Mouse (Mus musculus) layer of hippocampus, adult 9-11 months (tissue): ENCODE measurements at regions not wholly inside any gene's neighbourhood (a gene's known extent, or its start where the extent isn't known, plus 50 kb on each side); places are given as distances from the start of the nearest gene placed in this dataset.

Experiments used
- DNase-seq: peaks from one replicate; pipeline ENCODE4 v3.0.0; 2022

GRCm38 (mm10) chr6:91573487-91573886 is 57.8 kb downstream of the Lsm3 start:
- no peak for DNase-seq

DNA sequence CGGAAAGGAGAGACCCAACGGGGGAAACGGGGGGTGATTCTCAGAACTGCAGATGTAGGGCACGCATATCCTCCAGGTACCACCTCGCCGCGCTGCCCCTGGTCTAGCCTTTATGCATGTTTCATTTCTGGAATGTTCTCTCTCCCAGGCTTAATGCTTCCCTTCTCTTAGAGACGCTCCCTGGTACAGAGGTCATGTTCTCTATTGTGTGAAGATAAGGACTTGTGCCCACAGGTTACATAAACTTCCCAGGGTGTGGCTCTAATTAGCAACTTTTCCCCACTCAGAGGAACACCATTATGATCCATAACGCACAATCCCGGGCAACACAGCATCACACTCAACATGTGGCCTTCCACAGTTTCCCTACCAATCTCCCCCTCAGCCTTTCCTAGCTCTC is 58.7 kb downstream of the Lsm3 start:
- no peak for DNase-seq

- peak; percentile 47 for DNase-seq
These were observed 60.1 kb downstream of the Lsm3 start for GRCm38 (mm10) chr6:91575662-91576364.

GRCm38 (mm10) chr6:91576906-91577305 is 61.2 kb downstream of the Lsm3 start:
- peak; percentile 67 for DNase-seq

GRCm38 (mm10) chr6:91579666-91580065 is 63.9 kb downstream of the Lsm3 start:
- DNase-seq = no peak

GRCm38 (mm10) chr6:91580607-91581006 is 64.9 kb downstream of the Lsm3 start:
- DNase-seq = no peak

DNA sequence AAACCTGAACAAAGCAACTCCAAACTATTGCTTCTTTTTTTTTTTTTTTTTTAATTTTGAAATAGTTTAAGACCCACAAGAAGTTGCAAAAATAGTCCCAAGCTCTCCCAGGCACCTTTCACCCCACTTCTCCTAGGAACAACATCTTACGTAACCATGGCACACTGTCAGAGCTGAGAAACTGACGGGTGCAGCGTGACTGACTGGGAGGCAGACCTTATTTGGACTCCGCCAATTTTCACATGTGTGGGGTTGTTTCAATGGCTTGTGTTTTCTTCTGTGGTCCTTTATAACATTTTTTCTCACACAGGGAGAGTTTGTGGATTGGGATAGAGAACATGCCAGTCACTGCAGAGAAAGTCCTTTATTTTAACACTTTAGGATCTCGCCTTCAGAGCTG is 66.6 kb downstream of the Lsm3 start:
- DNase-seq = no peak

DNA sequence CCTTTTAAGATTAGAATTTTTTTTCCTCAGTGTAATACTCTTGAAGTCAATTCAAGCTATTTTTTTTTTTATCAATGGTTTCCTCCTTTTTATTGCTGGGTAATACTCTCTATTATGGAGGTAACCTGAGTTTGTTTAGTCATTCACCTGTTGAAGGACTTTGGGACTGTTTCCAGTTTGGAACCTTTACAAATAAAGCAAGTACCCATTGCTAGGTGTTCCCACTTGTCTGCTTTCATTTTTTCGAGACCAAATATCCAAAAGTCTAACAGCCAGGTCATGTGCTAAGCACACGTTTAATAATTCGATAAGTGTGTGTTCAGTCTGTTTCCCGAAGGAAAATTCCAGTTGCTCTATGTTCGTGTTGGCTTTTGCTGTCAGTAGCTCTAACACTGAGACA is 67.6 kb downstream of the Lsm3 start:
- no peak for DNase-seq

DNA sequence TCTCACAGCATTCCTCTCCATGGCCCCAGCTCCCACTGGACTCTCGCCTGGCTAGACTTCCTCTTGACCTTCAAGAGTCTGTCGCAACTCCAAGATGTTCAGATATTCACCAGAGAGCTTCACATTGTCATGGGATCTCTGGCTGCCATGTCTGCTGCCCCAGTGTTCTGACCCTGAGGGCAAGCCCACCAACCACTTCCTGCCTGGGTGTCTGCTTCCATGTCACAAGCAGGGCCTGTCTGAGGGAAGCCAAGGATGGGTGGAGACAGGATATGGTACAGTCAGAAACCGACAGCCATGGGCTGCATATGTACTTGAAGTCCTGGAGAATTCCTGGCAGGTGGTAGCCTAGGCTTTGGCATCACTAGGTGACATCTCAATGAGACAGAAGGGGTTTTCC is 69.8 kb downstream of the Lsm3 start:
- no peak for DNase-seq

- no peak for DNase-seq
These were observed 73.5 kb downstream of the Lsm3 start for GRCm38 (mm10) chr6:91589181-91589580.

DNA sequence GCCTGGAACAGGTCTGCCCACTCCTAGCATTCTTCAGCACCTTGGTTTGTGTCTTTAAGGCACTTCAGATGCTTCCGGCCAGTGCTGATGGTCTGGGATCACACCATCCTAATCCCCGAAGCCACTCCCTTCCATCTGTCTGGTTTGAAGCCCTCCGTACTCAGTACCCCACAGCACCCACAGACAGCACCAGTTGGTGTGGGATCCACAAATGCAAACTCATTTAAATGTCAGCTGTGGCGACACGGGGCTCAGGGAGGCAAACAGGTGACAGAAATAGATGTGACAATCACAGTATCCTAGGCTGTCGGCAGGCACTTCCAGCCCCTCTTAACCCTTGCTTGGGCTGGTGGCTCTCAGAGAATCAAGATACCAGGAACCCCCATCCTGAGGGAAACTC is 74.7 kb downstream of the Lsm3 start:
- no peak for DNase-seq

DNA sequence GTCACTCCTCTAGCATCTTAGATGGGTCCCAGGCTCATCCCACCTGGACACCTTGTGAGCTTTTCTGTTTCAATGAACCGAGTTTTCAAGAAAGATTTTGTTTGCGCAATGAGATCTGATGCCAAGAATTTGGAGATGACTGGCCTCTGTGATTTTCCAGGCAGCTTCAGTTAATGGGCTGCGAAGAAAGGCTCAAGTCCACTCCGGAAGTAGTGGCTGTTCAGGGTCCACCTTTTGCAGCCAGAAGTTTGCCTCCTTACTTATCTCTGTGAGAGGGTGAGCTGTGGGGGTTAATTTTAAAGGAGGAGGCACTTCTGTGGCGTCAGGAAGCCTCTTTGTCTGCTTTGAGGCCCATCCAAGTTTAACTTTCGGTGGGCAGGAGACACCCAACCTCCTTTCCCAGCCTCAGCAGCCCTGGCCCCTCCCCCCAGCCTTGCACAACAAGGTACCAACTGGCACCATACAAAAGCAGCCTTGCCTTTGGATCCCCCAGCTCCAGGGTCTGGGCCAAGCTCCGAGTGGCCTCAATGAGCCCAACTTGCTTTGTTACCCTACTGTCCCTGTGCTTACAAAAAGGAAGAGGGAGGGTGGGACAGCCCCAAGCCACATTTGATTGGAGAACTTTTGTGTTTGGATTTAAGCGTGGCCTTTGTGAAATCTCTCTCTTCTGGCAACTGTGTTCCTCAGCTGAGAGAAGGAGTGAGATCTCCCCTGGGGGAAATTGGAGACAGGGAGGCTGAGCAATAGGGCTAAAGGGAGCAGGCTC is 75.3 kb downstream of the Lsm3 start:
- no peak for DNase-seq

GRCm38 (mm10) chr6:91592651-91593050 is 76.9 kb downstream of the Lsm3 start:
- DNase-seq = no peak

- DNase-seq = peak; percentile 88
These were observed 83.2 kb downstream of the Lsm3 start for GRCm38 (mm10) chr6:91598942-91599341.

- no peak for DNase-seq
These were observed 83.7 kb upstream of the Slc6a6 start for GRCm38 (mm10) chr6:91600116-91600515.

DNA sequence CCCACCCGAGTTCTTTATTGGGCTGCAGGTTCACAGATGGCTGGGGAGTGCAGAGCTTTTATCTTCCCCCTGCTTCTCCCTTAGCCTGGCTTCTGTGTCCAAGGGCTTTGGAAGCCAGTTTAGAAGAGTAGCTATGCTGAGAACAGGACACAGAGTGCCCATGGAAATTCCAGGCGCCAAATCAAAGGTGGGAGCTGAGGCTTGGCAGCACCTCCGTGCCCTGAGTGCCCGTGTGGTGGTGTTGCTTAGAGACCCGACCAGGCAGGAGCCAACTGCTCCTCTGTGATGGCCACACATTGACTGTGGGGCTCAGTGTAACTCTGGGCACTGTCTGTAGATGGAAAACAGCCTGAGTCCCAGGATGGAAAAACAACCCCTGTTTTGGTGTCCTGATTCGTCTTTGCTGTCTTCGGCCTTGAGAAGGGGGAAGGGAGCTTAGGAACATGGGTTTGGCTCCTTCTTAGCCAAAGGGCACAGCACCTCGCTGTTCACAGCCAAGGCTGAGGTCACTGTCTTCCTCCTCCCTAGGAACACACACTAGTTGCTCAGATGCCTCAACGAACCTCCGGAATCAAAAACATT is 77.1 kb upstream of the Slc6a6 start:
- peak; percentile 10 for DNase-seq

GRCm38 (mm10) chr6:91607613-91608272 is 76.1 kb upstream of the Slc6a6 start:
- DNase-seq = no peak

DNA sequence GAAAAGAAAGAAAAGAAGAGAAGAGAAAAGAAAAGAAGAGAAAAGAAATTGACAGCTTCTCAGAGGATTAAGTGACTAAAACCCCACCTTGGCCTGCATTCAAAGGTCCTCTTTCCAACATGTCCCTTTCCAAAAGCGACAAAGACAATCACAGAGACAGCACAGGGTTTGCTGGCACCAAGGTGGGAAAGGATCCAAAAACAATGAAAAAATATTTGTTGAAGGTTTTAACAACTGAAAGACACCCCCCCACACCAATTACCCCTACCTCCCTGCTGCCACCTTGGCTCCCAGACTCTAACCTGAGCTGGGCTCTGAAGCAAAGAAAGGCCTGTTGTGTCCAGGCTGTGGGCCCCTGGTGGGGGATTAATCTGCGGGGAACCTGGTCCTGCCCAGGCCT is 74.2 kb upstream of the Slc6a6 start:
- DNase-seq = no peak

DNA sequence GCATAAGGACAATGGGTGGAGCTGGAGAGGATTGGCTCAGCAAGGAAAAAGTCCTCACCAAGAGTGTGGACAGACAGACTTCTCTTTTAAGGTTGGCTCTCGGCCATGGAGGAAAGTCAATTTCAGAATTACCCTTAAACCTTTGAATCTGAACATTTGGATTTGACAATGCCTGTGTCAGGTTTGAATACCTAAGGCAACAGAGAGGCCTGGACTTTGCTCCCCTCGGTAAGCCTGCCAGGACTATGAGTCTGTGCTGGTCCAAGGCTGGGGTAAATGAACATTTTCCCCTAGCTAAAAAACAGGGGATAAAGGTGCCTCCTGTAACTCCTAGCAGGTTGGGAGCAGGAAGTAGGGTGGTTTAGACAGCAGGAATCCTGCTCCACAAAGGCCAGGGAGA is 68.8 kb upstream of the Slc6a6 start:
- DNase-seq = no peak

DNA sequence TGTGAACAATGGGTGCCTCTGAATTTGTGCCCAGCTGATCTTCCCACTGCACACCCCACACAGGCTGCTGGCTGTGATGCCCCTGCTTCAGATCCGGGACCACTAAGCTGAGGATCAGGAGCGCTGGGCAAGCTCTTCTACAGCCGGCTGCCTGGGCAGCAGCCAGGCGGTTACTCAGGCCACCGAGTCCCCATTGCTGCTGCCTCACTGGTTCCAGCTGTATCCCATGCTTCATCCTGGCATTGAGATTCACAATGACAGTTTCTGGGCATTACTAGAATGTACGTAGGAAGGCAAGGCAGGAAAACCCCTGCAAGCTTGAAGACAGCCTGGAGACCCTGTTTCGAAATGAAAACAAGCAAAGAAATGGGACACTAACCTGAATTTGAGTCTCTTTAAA is 67.3 kb upstream of the Slc6a6 start:
- DNase-seq = peak; percentile 37

DNA sequence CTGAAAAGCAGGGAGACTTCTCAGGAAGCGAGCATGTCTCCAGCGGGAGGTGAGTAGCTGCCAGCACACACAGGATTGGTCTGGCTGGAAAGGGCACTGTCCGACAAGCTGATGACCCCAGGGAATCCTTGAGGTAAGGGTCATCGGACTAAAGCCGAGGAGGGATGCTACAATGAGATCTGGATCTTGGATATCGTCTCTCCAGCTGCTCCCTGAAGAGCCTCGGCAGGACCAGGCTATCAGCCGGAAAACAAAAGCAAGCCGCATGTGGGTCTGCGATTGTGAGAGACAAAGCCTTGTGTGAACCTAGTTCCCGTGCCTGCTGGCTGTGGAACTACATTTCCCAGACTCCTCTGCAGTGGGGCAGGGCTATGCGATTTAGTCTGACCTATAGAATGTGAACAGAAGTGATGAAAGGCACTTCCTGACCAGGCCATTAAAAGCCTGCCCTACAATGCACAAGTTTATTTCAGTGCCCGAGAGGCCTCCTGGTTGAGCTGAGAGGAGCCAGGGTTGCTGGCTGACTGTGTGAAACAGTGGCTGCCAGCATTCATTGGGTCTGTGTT is 66.7 kb upstream of the Slc6a6 start:
- peak; percentile 78 for DNase-seq

DNA sequence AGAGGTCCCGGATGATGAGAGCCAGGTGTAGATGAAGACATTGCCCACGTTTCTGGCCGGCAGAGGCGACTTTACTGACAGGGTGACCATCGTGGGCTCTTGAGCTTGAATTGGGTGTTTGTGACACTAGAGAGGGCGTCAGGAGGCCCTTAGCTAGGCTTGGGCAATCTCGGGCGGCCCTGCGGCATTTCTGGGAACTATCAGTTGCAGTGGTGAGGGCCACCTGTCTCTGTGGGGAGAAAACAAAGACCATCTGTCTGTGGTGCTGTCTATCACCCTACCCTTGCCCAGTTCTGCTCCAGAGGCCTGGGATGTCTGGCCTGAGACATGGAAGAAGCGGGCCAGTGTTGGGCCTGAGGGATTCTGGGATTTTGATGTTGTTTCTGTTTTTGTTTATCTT is 66.2 kb upstream of the Slc6a6 start:
- DNase-seq = no peak

DNA sequence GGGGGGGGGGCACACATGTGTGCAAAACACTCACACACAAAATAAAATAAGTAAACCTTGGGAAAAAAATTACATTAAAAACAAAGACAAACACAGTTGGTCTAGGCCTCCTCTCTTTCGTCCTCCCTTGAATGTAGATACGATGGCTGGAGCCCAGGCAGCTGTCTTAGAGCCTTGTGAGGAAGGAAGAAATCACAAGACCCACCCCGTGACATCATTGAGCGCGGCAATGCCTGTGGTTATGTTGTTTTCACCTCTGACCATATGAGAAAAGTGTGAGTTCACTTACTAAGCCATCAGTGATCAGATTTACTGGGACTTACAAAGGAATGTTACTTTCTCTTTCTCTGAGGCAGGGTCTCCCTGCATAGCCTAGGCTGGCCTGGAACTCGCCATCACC is 64.8 kb upstream of the Slc6a6 start:
- no peak for DNase-seq
